Mouse (Mus musculus): ENCODE data around the gene Sh3glb2. TPM values are rescaled to one million over a fixed set of nuclear protein-coding genes. Genes with fewer than 3 reads are reported as not detected.

The Sh3glb2 gene
- polyA plus RNA-seq (2012; rRNA removed) = 191 and 259 TPM in 2 replicates

DNA sequence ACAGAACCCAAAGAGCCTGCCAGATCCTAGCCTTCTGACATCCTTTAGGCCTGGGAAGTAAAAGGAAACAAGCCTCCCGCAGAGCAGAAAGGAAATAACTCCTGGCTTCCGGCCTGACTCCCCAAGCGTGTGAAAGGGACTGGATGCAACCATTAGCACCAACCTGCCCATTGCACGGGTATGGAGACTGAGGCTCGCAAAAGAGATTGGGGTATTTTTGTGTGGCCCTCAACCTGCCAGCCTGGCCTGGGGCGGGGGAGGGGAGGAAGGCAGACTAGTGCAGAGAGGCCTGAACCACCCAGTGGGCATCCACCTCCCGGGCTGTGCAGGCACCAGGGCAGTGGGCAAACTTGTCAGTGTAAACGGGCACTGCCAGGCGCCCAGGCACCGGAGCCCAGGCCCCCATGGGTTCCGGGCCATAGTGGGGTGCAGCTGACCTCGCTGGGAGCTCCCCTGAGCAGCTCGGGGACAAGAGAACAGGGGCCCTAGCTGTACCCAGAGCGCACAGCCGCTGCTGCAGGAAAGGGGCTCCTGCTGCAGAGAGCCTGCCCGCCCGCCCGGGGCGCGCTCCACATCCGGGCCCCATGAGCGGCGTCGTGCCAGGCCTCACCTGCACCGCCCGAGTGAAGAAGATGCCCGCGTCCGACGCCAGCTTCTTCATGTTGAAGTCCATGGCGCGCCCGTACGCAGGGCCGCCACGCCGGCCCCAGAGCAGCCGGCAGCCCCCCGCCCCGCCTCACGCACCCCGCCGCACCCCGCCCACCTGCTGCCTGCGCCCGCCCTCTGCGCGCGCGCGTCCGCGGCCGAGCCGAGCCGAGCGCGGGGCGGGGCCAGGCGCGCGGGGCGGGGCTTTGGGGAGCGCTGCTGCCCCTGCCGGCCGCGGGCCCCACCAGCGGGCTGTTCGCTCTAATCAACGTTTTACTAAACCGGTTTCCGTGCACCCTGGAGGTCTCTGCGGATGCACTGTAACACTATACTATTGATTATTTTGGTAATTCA is at the start of gene Sh3glb2:
Gene Sh3glb2 (minus strand): TSS at position 805 of the 999 bp plus-strand sequence.
- DNase-seq (ENCODE audit: low spot score) = peak; percentile 69

DNA sequence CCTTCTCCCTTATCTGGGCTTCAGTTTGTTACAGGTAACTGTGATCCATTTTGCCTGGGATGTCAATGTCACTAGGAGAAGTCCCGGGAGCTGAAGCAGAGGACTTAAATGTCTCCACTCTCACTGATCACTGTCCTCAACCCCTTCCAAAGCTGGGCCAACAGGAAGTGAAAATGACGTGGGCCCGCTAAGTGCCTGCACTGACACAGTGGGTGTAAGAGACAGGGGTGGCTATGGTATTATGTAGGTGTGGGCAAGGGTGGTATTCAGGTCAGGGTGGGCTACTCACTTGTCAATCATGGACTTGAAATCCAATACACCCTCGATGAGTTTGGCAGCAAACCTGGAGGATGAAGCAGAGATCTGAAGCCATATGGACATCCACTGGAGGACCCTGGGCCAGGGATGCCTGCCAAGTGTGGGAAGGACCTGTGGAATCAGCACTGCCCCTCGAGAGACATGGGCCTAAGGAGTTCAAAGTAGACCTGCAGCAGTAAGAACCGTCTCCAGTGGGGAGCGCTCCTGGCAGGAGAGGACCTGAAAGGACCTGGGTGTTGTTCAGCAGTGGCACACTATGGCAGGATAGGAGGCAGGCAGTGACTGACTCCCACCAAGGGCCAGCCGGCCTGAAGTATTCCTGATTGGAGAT is 49.4 kb upstream of the Sh3glb2 start:
- DNase-seq (ENCODE audit: low spot score) = no peak

DNA sequence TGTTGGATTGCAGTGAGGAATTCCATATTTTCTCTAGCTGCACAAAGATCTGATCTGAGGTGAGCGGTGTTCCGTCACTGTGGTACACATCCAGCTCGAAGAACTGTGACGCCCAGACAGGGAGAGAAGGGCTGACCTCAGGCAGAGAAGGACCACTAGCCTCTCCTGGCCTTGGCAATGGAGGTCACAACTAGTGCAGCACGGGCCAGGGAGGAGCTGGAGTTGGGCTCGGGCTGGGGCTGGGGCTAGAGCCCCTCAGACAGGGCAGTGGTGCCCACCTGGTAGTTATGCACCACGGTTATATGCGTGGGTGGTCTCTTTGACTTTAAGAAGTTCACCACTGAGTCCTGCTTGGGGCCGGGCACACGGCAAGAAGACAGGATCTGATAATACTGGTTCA is 48.6 kb upstream of the Sh3glb2 start:
- DNase-seq (ENCODE audit: low spot score) = no peak

DNA sequence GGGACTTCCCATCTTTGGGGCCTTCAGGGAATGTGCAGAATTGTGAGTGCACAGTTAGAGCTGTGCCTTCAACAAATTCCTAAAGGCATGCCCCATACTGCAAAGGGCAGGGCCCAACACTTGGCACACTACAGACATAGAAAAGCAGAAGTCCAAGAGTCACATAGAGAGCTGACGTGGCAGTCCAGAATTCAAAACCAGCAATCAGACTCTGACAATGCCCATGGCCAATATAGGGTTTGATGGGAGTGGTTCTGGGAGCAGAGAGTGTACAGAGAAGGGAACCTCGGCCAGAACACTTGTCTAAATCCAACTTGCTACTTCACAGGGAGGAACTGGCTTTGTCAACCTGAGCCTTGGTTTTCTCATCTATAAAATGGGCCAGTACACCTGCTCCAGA is 48.1 kb upstream of the Sh3glb2 start:
- no peak for DNase-seq (ENCODE audit: low spot score)

DNA sequence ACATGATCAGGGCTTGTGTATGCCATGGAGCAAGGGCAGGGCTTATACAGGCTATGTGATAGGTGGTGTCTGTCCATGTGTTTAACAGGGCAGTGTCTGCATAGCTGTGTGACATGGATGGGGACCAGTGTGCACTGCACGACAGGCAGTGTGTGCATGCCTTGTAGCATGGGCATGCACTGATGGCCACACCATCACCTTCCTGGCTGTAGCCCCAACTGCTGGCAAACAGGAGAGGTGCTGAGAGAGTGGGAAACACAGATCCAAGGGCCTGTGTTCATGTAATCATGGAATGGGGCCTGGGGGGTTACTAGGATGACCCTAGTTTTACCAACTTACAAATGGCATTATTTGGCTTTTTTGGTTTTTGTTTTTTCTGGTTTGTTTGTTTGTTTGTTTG is 44.7 kb upstream of the Sh3glb2 start:
- no peak for DNase-seq (ENCODE audit: low spot score)

DNA sequence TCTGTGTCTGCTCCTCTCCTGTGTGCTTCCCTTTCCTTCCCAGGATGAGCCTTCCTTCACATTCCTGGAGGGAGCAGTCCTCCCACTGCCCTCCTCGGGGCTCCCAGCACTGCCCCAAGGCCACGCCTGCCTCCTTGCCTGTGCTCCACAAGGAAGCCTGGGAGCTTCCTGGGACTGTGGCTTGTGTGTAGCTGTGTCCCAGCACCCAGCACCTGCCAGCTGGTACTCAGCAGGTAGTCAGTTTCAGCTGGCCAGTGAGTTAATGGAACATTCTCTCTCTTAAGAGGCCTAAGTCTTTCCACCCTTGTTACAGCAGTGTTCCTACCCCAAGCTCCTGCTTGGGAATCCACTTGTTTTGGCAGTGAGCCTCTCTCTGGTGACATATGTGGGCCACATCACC is 43.7 kb upstream of the Sh3glb2 start:
- DNase-seq (ENCODE audit: low spot score) = no peak

DNA sequence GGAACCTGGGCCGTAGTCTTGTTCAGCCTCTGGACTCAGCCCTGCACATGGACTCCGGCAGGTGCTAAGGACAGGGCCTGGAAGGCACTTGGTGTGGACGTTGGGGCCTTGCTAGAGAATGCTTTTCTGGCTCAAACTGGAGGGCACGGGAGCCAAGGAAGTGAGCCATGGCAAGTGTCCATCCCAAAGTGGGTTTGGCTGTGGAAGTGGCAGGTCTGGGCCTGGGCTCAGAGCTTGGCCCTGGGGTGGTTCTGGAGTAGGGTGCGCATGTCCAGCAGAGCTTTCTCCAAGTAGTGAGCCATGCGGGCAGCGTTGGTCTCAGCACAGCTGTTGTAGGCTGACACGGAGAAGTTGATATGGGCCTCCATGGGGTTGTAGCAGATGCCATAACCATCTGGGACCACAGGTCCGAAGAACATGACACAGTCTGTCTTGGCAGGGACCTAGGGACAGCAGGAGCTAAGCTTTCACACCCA is 43.3 kb upstream of the Sh3glb2 start:
- DNase-seq (ENCODE audit: low spot score) = no peak

DNA sequence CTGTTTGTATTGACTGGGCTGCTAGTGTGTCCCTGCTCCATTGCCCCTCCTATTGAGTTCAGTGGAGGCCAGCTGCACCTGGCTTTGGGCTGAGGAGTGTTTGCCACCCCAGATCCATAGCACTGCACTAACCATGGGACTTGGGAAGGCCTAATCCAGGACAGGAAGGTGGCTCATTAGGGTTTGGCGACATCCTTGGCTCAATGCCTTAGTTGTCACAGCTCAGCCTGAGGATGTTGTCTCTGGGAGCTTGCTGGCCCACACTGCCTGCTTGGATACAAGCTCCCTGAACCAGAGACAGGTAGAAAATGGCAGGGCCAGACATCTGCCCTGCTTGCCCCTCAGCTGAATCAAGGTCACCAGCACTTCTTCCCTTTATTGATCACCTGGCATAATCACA is 42.4 kb upstream of the Sh3glb2 start:
- no peak for DNase-seq (ENCODE audit: low spot score)

DNA sequence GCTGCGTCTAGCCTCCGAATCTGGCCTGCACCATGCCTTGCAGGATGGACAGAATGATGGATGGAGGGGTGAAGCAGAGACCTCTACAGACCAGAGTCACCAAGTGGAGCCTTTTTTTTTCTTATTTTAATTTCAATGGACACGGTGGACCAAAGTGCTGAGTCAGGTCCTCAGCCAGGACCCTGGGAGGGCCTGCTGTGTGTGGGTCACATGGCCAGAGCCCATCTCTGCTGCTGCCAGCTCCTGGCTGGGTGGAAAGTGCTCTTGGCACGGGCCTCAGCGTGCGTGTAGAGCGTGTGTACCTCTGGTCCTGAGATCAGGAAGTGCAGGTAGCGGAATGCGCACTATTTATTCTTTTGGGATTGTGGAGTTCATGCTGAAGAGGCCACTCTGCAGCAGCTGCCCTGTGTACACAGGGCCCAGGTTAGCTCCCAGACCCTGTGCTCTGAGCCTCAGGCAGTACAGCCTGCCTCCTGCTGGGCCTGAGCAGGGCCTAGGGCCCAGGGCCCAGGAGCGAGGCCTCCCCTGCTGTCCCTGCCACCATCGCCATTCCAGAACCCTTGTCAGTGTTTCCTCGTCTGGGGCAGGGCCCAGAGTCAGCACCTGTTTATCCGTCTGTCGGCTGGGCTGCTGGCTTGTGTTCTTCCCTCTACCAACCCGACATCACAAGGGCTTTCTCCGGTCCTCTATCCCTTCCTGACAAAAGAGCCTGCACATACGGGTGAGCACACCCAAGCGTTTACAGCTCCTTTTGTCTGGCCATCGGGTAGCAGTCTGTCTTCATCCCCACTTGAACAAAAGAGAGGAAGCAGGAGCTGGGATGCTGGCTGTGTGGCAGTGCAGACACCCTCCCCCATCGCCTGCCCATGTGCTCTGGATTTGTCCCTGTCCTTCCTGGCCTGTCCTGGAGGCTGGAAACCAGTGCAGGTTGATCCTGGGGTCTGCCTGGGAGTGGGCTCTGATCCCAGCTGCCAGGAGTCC is 40.3 kb upstream of the Sh3glb2 start:
- no peak for DNase-seq (ENCODE audit: low spot score)

DNA sequence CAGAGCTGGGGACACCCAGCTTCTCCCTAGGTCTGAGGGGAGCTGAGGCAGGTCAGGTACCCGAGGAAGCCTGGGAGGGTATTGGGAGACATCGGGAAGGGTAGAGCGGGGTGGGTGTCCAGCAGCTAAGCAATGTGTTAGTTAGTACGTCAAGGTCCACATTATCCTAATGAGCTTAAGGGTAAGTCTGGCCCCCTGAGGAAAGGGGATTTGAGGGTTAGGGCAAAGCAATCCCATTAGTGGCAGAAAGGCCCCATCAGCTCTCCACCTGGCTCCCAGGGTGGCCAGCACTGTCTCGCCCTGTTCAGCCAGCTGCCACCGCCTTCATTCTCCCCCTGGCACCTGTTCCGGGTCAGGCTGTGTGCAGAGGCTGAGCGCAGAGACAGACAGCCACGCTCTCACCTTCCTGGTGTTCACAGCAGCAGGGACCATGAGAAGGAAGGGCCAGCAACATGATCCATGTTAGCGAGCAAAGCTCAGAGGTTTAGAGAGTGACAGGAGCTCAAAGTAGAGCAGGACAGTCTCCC is 38.9 kb upstream of the Sh3glb2 start:
- DNase-seq (ENCODE audit: low spot score) = no peak

DNA sequence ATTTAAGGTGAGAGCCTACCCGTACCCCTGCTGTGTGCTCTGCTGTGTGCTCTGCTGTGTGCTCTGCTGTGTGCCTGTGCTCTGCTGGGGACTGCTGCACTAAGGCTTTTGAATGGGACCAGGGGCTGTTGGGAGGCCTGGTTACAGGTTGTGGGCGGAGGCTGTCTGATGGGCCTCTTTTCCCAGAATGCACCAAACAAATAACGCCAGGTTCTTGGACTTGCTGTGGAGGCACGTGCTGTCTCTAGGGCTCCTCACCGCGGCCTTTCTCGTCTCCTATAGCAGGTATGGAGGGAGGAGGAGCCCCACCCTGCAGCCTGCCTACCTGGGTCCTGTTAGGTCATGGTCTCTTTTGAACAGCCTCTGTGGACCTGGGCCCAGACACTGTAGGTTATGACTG is 37.1 kb upstream of the Sh3glb2 start:
- DNase-seq (ENCODE audit: low spot score) = no peak

DNA sequence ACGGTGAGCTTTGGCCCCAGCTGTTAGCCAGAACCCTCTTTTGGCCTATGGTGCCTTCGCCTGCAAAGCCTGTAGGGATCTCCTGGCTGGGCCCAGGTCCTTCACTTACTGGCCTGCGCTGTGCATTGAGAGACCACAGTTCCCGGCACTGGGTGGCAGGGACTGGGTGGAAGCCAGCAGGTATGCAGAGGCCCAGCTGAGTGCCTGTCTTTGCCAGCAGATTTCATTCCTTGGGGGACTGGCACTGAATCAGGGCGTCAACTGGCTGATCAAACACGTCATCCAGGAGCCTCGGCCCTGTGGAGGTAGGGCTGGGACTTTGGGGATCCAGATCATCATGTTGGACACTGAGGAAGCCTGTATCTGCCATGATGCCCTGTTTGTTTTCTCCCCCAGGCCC is 36.6 kb upstream of the Sh3glb2 start:
- no peak for DNase-seq (ENCODE audit: low spot score)

DNA sequence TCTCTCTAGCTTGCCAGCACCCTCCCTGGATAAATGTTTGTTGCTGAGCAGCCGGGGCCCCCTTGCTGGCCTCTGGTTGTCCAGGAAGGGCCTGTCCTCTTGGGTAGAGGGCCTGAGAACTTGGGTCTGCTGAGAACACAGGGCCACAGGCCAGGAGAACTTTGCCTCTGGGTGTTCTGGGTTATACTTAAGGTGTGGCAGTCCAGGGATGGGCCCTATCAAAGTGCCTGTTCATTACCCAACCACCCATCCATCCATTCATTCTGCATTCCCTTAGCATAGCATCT is 34.2 kb upstream of the Sh3glb2 start:
- DNase-seq (ENCODE audit: low spot score) = no peak

DNA sequence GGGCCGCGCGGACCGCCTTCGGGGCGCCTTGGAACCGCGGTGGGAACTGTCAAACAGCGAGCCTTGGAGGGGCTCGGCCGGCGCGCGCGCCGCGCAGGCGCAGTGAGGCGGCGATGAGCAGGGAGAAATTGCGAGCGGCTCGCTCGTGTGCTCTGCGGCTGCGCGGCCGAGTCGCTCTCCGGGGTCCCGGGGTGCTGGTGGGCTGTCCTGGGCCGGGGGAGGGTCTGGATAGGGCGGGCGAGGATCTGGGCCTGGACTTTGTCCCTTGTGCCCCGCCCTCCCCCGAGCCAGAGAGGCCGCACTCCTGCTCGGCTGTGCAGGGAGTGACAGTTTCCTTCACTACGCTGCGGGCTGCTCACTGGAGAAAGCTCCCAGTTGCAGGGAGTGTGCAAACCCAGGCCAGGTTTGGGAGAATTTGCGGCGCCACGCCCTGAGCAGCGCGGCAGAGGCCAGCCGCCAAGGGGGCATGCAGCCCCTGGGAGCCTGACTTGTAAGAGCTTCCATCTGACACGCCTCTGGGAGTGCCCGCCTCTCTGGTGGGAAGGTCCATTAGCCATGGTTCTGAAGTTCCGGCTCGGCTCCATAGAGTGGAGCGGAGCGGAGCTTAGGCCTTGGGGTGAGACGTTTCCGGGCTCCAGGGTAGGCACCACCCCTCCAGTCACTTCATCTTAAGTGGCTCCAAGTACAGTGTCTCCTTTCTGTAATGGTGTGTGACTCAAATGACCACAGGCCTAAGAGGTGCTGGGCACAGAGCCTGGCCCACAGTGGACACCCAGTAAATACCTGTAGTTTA is 33.6 kb upstream of the Sh3glb2 start:
- DNase-seq (ENCODE audit: low spot score) = peak; percentile 68

DNA sequence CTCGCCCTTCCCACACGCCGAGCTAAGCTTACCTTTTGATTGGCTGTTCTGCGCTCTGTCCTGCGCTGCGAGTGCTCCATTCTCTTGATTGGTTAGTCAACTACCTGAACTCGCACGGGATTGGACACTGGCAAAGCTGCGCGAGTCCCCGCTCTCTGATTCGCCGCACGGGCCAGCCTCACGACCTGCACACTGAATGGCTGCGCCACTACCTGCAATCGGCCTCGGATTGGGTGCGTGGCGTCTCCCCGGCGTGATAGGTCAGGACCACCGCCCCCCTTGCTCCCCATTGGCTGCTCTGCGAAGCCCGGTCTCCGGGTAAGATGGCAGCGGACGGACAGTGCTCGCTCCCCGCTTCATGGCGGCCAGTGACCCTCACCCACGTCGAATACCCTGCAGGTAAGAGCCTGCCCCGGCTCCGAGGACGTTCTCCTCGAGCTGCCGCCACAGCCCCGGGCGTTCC is 33.0 kb upstream of the Sh3glb2 start, which contains the start of gene Dolpp1:
Gene Dolpp1 (plus strand): TSS at position 141 of the 463 bp plus-strand sequence.
- peak; percentile 92 for DNase-seq (ENCODE audit: low spot score)

DNA sequence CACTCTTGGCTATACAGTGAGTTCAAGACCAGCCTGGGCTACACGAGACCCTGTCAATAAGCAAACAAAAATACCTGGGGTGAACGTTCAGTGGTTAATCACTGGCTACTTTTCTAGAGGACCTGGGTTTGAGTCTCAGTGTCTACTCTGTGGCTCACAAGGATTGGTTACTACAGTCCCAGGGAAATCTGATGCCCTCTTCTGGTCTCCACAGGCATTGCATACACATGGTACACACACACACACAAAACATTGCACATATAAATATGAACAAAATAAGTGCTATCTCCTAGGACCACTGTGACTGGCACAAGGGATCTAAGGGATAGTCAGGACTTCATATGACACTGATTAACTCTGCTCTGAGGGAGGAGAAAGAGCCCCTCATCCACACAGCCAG is 29.9 kb upstream of the Sh3glb2 start:
- no peak for DNase-seq (ENCODE audit: low spot score)

DNA sequence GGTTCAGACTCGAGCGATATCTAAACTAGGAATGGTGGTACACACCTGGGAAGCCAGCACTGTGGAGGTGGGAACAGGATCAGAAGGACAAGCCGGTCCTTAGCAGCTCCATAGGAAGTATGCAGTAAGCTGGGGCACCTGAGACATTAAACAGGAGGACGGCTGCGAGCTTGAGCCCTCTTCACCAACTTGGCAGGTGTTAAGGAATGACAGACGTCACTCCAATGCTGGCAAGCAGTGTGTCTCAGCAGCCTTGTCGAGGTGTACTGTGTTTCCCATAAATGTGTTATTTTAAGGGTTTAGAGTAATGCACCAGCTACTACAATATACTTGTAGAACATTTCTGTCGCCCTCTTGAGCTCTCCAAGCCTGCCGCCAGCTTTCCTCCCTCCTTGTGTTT is 27.8 kb upstream of the Sh3glb2 start:
- no peak for DNase-seq (ENCODE audit: low spot score)

DNA sequence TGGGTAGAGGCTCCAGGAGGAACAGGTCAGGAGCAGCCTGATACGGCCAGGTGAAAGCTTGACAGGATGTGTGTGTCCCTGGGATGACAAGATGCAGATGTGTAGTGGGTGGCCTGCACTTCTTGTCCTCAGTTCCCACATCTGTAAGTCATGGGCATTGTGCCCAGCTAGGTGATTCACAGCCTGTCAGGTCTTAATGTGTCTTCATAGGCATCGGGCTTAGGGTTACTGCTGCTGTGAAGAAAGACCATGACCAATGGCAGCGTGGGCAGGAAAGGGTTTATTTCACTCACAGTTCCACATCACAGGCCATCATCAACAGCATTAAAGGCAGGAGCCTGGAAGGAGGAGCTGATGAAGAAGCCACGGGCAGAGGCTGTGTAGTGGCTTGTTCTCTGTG is 26.5 kb upstream of the Sh3glb2 start:
- DNase-seq (ENCODE audit: low spot score) = no peak

DNA sequence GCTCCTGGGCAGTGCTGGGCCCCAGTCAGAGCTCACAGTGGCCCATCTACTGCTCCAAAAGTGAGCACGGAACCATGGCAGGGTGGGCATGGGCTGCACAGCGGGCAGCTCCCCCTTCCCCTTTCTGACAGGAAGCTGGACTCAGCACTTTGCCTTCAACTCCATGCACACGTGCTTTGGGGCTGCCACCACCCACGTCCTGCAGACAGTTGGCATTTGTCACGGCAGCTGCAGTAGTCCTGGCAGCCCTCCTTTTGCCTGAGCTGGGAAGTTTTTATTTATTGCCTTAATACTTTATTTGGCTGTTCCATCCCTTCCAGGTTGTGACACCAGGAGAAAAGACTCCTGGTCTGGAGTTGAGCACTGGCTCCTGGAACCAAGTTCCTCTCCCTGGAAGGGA is 25.7 kb upstream of the Sh3glb2 start:
- no peak for DNase-seq (ENCODE audit: low spot score)

DNA sequence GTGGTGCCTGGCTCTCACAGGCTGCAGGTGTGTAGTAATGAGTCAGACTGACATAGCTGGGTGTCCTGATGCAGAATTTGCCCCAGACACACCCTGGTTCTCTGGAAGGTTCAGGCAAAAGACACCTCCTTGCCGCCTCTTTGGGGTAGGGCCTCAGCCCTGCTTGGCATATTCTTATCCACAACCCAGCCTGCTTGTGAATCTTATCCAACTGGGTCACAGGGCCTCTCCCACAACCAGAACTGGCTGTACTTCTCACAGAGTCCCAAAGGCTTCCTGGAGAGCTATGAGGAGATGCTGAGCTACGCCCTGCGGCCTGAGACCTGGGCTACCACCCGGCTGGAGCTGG is 22.2 kb upstream of the Sh3glb2 start:
- DNase-seq (ENCODE audit: low spot score) = no peak
